9 mouse cellular contexts compared by ENCODE assay signal in the genomic region with DNA sequence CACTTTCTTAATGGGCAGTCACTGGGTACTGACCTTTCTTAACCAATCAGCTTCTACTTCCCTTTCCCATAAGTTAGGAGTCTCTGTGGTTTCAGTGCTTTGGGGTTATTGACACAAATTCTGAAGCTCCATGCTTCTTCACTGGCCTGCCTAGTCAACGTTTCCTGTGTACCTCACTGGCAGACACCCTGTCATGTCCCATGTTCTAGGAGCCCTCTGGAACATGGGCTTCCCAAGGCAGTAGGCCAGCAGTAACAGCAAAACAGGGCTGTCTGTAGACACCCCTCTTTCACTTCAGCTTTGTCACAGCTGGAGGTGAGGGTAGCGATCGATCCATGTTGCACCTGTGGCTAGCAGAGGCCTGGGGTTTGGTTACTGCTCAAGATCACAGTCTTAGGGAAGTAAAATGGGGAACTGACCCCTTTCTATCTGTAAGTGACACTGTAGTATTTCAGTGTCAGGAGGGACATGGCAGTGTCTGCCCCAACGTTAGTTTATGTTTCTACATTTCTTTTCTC. TPM values are rescaled to one million over a fixed set of nuclear protein-coding genes. Genes with fewer than 3 reads are reported as not detected.
A peak's percentile ranks its signal among the peaks of the same experiment; 100 is the strongest.
DNase-seq lines count a peak whose midpoint lies in the region; ATAC-seq and TF ChIP-seq lines count a peak whose summit lies in the region.
"Had no signal": no experiment of that assay in that cellular context is flagged by ENCODE, and none has a peak within 500 bp of the region (broad histone marks: within the 10 kb centered on the region; RNA-seq: fewer than 3 reads in every experiment).

No protein-coding gene starts in this region.

- no peak for TF ChIP-seq POLR2A in olfactory bulb, adult 2 months (IDR thresholded peaks at IDR 0.05; ENCODE audit: insufficient read depth, low read depth, low read length)

- H3K36me3 ChIP-seq in heart, embryonic 12.5 days, result no peaks in the 10 kb centered on the region
- no peaks in the 10 kb centered on the region for H3K36me3 ChIP-seq in intestine, embryonic 15.5 days
- no peaks in the 10 kb centered on the region for H3K36me3 ChIP-seq in kidney, embryonic 14.5 days (ENCODE audit: control insufficient read depth, insufficient read depth, low read length)

- peak overlapping the region; percentile 58 for H3K27ac ChIP-seq in heart, embryonic 12.5 days (ENCODE audit: poor library complexity, severe bottlenecking)
- peak overlapping the region; percentile 56 for H3K27ac ChIP-seq in intestine, embryonic 15.5 days
- peak overlapping the region; percentile 71 for H3K27ac ChIP-seq in olfactory bulb, adult 2 months (ENCODE audit: insufficient read depth, low read depth, low read length)
- H3K27ac ChIP-seq in kidney, embryonic 14.5 days (ENCODE audit: low read depth, low read length), result no peak overlapping the region

- H3K4me3 ChIP-seq in heart, embryonic 12.5 days, result no peak overlapping the region
- no peak overlapping the region for H3K4me3 ChIP-seq in intestine, embryonic 15.5 days (replicated peaks)
- H3K4me3 ChIP-seq in olfactory bulb, adult 2 months (ENCODE audit: insufficient read depth, low read depth, low read length), result no peak overlapping the region
- no peak overlapping the region for H3K4me3 ChIP-seq in kidney, embryonic 14.5 days (ENCODE audit: low read length)

- intact Hi-C loops in heart, postnatal 25 days (cut with DNase I), result no loop called here
- intact Hi-C loops in left cerebral cortex, postnatal 4 days (cut with DNase I), result no loop called here

- WGBS in heart, embryonic 12.5 days, result 74% methylated on average over 4 of the region's 4 CpGs
- 75% methylated on average over 4 of the region's 4 CpGs for WGBS in intestine, embryonic 15.5 days
- 52% methylated on average over 4 of the region's 4 CpGs for WGBS in olfactory bulb, adult 2 months
- 83% methylated on average over 4 of the region's 4 CpGs for WGBS in kidney, embryonic 14.5 days

- H3K9me3 ChIP-seq in heart, embryonic 12.5 days (replicated peaks), result no peaks in the 10 kb centered on the region
- H3K9me3 ChIP-seq in intestine, embryonic 15.5 days, result no peaks in the 10 kb centered on the region
- H3K9me3 ChIP-seq in kidney, embryonic 14.5 days (ENCODE audit: control insufficient read depth, low read length), result no peaks in the 10 kb centered on the region

- H3K4me1 ChIP-seq in heart, embryonic 12.5 days (replicated peaks), result peaks cover 76% of the 10 kb centered on the region
- H3K4me1 ChIP-seq in intestine, embryonic 15.5 days (replicated peaks), result peaks cover 46% of the 10 kb centered on the region
- peaks cover 43% of the 10 kb centered on the region for H3K4me1 ChIP-seq in olfactory bulb, adult 2 months (ENCODE audit: control insufficient read depth, insufficient read depth, low read length)
- H3K4me1 ChIP-seq in kidney, embryonic 14.5 days (ENCODE audit: control insufficient read depth, insufficient read depth, low read length), result peaks cover 15% of the 10 kb centered on the region

- no peaks in the 10 kb centered on the region for H3K27me3 ChIP-seq in heart, embryonic 12.5 days (replicated peaks)
- no peaks in the 10 kb centered on the region for H3K27me3 ChIP-seq in intestine, embryonic 15.5 days (replicated peaks)
- H3K27me3 ChIP-seq in kidney, embryonic 14.5 days (ENCODE audit: control insufficient read depth, insufficient read depth, low read length), result no peaks in the 10 kb centered on the region

- peak overlapping the region; percentile 7; the same call in 1 of the 2 replicates for H3K9ac ChIP-seq in heart, embryonic 12.5 days
- no peak overlapping the region for H3K9ac ChIP-seq in intestine, embryonic 15.5 days
- no peak overlapping the region for H3K9ac ChIP-seq in kidney, embryonic 14.5 days (ENCODE audit: low read depth, low read length)

- ATAC-seq in heart, embryonic 12.5 days (ENCODE audit: insufficient number of reproducible peaks, low FRiP score), result no peak
- peak; percentile 6 for ATAC-seq in CD4-positive, CD25-positive, alpha-beta regulatory T cell, adult 4 months
- no peak for ATAC-seq in intestine, embryonic 15.5 days
- ATAC-seq in kidney, embryonic 14.5 days (ENCODE audit: low FRiP score, low TSS enrichment), result no peak
- ATAC-seq: hindbrain, embryonic 16.5 days had no signal

- TF ChIP-seq CTCF in olfactory bulb, adult 2 months (IDR thresholded peaks at IDR 0.05; ENCODE audit: insufficient read depth, low read depth, low read length), result no peak

- DNase-seq in heart, postnatal 25 days (ENCODE audit: low spot score), result no peak
- DNase-seq in layer of hippocampus, adult 11-12 months (ENCODE audit: low spot score), result no peak
- DNase-seq in left cerebral cortex, postnatal 4 days, result no peak

- H3K4me2 ChIP-seq in heart, embryonic 12.5 days, result no peak overlapping the region
- H3K4me2 ChIP-seq in intestine, embryonic 15.5 days (replicated peaks), result peak overlapping the region; percentile 7; the same call in 1 of the 2 replicates
- H3K4me2 ChIP-seq in kidney, embryonic 14.5 days (replicated peaks; ENCODE audit: low read depth, low read length), result no peak overlapping the region

RNA-seq across cellular contexts. Expression of a gene that starts 4.6 kb away (rescaled TPM):
- 13.2 and 14.5 TPM in 2 replicates for polyA plus RNA-seq in heart, embryonic 12.5 days (2016; fragmentation: Nextera tagmentation; extraction: Ambion mirVana)
- 10 to 100 TPM; 85.1 to 94.1 TPM for total RNA-seq in heart, postnatal 25 days (2021)
- 10 to 100 TPM; 28.7 to 35.9 TPM for polyA plus RNA-seq in CD4-positive, CD25-positive, alpha-beta regulatory T cell, adult 4 months (2017; shearing (Covaris generic))
- polyA plus RNA-seq in intestine, embryonic 15.5 days (2015; fragmentation: Nextera tagmentation; extraction: Ambion mirVana), result 11.8 and 12.3 TPM in 2 replicates
- polyA plus RNA-seq in olfactory bulb, adult 2 months (2012; ENCODE audit: insufficient read depth, insufficient read length, low replicate concordance, missing spikeins), result 75.7 TPM in 1 of 2 replicates, not detected in the other
- 11.2 and 16.6 TPM in 2 replicates for polyA plus RNA-seq in kidney, embryonic 14.5 days (2014; fragmentation: Nextera tagmentation; extraction: Ambion mirVana)
- 100 to 1,000 TPM; 149 to 155 TPM for total RNA-seq in left cerebral cortex, postnatal 4 days (2021)
